Mouse (Mus musculus): ENCODE results near the gene Kars. TPM values are rescaled to one million over a fixed set of nuclear protein-coding genes. Genes with fewer than 3 reads are reported as not detected.
A peak's percentile ranks its signal among the peaks of the same experiment; 100 is the strongest.

Gene Kars
- total and polyA plus RNA-seq, 3 experiments, result 46.0 to 111 (median 100) TPM

DNA sequence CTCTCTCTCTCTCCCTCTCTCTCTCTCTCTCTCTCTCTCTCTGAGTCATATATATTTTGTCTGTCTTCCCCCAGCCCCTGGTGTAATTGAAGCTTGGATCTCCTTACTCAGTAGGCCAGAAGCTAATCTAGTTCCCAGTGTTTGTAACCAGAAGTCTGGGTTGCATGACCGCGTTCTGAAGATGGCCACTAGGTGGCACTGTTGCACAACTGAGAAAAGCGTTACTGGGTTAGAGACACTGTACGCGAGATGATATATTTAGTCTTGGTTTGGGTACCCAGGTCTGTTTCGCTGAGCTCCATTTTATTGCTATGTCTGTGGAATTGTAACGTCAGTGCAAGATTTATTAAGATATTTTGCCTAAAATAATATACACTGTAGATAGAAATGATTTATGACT is 34.8 kb upstream of the Kars start:
- H3K27me3 ChIP-seq (ENCODE audit: control insufficient read depth, insufficient read depth, low read length), result no peaks in the 10 kb centered on the region
- DNase-seq, result peak; percentile 52 to 73
- no peak overlapping the region for H3K27ac ChIP-seq
- no peaks in the 10 kb centered on the region for H3K79me2 ChIP-seq (replicated peaks; ENCODE audit: control insufficient read depth, insufficient read depth, low read length)
- no peaks in the 10 kb centered on the region for H3K4me1 ChIP-seq (ENCODE audit: control insufficient read depth, insufficient read depth, low read length)
- no peak overlapping the region for H3K4me3 ChIP-seq
- no peak for TF ChIP-seq EP300 (IDR thresholded peaks at IDR 0.05; ENCODE audit: insufficient read depth, low read depth, low read length)
- TF ChIP-seq POLR2A (IDR thresholded peaks at IDR 0.05; ENCODE audit: insufficient read depth, low read depth, low read length), result no peak
- TF ChIP-seq CTCF (IDR thresholded peaks at IDR 0.05), result peak; percentile 95
- H3K36me3 ChIP-seq (ENCODE audit: control insufficient read depth, insufficient read depth, low read length), result no peaks in the 10 kb centered on the region
- WGBS, result 3% methylated on average over 7 of the region's 7 CpGs
- H3K9ac ChIP-seq (ENCODE audit: low read depth, low read length), result no peak overlapping the region
- intact Hi-C loops (cut with DNase I), result loop anchor here (5.0 kb wide), 3 partner anchors 926 to 1586 kb away; no protein-coding TSS in a partner anchor

GRCm38 (mm10) chr8:112045182-112045581 is 34.1 kb upstream of the Kars start:
- Histone ChIP-seq H3K79me2 (replicated peaks; ENCODE audit: control insufficient read depth, insufficient read depth, low read length) (no peaks in the 10 kb centered on the region), H3K27me3 (ENCODE audit: control insufficient read depth, insufficient read depth, low read length) (no peaks in the 10 kb centered on the region), H3K9ac (ENCODE audit: low read depth, low read length) (no peak overlapping the region), H3K4me3 (no peak overlapping the region), H3K27ac (no peak overlapping the region), H3K4me1 (ENCODE audit: control insufficient read depth, insufficient read depth, low read length) (no peaks in the 10 kb centered on the region), H3K36me3 (ENCODE audit: control insufficient read depth, insufficient read depth, low read length) (no peaks in the 10 kb centered on the region)
- WGBS, result 75% methylated on average over 5 of the region's 5 CpGs
- TF ChIP-seq CTCF (IDR thresholded peaks at IDR 0.05), result peak; percentile 36
- no peak for TF ChIP-seq EP300 (IDR thresholded peaks at IDR 0.05; ENCODE audit: insufficient read depth, low read depth, low read length)
- TF ChIP-seq POLR2A (IDR thresholded peaks at IDR 0.05; ENCODE audit: insufficient read depth, low read depth, low read length), result no peak
- intact Hi-C loops (cut with DNase I), result loop anchor here (5.0 kb wide), 3 partner anchors 927 to 1587 kb away; no protein-coding TSS in a partner anchor
- no peak for DNase-seq

GRCm38 (mm10) chr8:112037521-112037920 is 26.4 kb upstream of the Kars start:
- no peak overlapping the region for H3K4me3 ChIP-seq
- no peak overlapping the region for H3K9ac ChIP-seq (ENCODE audit: low read depth, low read length)
- no peak overlapping the region for H3K27ac ChIP-seq
- H3K79me2 ChIP-seq (replicated peaks; ENCODE audit: control insufficient read depth, insufficient read depth, low read length), result no peaks in the 10 kb centered on the region
- intact Hi-C loops (cut with DNase I), result no loop called here
- no peaks in the 10 kb centered on the region for H3K27me3 ChIP-seq (ENCODE audit: control insufficient read depth, insufficient read depth, low read length)
- no peaks in the 10 kb centered on the region for H3K36me3 ChIP-seq (ENCODE audit: control insufficient read depth, insufficient read depth, low read length)
- TF ChIP-seq EP300 (IDR thresholded peaks at IDR 0.05; ENCODE audit: insufficient read depth, low read depth, low read length) (no peak), CTCF (IDR thresholded peaks at IDR 0.05) (no peak), POLR2A (IDR thresholded peaks at IDR 0.05; ENCODE audit: insufficient read depth, low read depth, low read length) (no peak)
- DNase-seq, result no peak
- no peaks in the 10 kb centered on the region for H3K4me1 ChIP-seq (ENCODE audit: control insufficient read depth, insufficient read depth, low read length)
- 66% methylated on average over 18 of the region's 18 CpGs for WGBS

GRCm38 (mm10) chr8:112034603-112035002 is 23.5 kb upstream of the Kars start:
- H3K27me3 ChIP-seq (ENCODE audit: control insufficient read depth, insufficient read depth, low read length), result no peaks in the 10 kb centered on the region
- no peaks in the 10 kb centered on the region for H3K36me3 ChIP-seq (ENCODE audit: control insufficient read depth, insufficient read depth, low read length)
- WGBS, result 9% methylated on average over 8 of the region's 8 CpGs
- TF ChIP-seq CTCF (IDR thresholded peaks at IDR 0.05) (peak; percentile 82), EP300 (IDR thresholded peaks at IDR 0.05; ENCODE audit: insufficient read depth, low read depth, low read length) (no peak)
- peak; percentile 16 to 26 for DNase-seq
- no peaks in the 10 kb centered on the region for H3K4me1 ChIP-seq (ENCODE audit: control insufficient read depth, insufficient read depth, low read length)
- no peak overlapping the region for H3K4me3 ChIP-seq
- no peak overlapping the region for H3K27ac ChIP-seq
- no peaks in the 10 kb centered on the region for H3K79me2 ChIP-seq (replicated peaks; ENCODE audit: control insufficient read depth, insufficient read depth, low read length)
- no peak overlapping the region for H3K9ac ChIP-seq (ENCODE audit: low read depth, low read length)
- intact Hi-C loops (cut with DNase I), result loop anchor here (2.0 kb wide), 1 partner anchor 154 kb away; no protein-coding TSS in a partner anchor

DNA sequence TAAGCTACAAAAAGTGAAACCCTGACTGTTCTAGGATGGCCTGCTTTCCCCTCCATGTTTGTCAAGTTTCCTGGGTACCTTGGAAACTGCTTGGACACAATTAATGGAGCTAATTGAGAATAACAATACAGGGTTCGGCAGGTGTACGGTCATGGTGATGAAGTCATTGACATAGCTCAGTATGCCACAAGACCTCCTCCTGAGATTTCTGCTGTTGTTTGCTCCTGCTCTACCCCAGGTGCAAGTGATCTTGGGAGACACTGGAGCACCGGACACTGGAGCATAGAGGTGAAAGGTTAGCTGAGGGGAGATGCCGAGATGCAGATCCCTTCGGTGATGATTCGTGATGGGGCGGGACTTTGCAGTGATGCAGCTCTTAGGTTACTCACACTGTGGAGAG is 21.9 kb upstream of the Kars start:
- 60% methylated on average over 7 of the region's 7 CpGs for WGBS
- intact Hi-C loops (cut with DNase I), result no loop called here
- H3K4me1 ChIP-seq (ENCODE audit: control insufficient read depth, insufficient read depth, low read length), result no peaks in the 10 kb centered on the region
- H3K27me3 ChIP-seq (ENCODE audit: control insufficient read depth, insufficient read depth, low read length), result no peaks in the 10 kb centered on the region
- no peak overlapping the region for H3K4me3 ChIP-seq
- H3K36me3 ChIP-seq (ENCODE audit: control insufficient read depth, insufficient read depth, low read length), result no peaks in the 10 kb centered on the region
- TF ChIP-seq EP300 (IDR thresholded peaks at IDR 0.05; ENCODE audit: insufficient read depth, low read depth, low read length) (no peak), POLR2A (IDR thresholded peaks at IDR 0.05; ENCODE audit: insufficient read depth, low read depth, low read length) (no peak), CTCF (IDR thresholded peaks at IDR 0.05) (no peak)
- DNase-seq, result no peak
- H3K27ac ChIP-seq, result no peak overlapping the region
- H3K79me2 ChIP-seq (replicated peaks; ENCODE audit: control insufficient read depth, insufficient read depth, low read length), result no peaks in the 10 kb centered on the region
- no peak overlapping the region for H3K9ac ChIP-seq (ENCODE audit: low read depth, low read length)

- Histone ChIP-seq H3K9ac (ENCODE audit: low read depth, low read length) (no peak overlapping the region), H3K36me3 (ENCODE audit: control insufficient read depth, insufficient read depth, low read length) (no peaks in the 10 kb centered on the region), H3K4me1 (ENCODE audit: control insufficient read depth, insufficient read depth, low read length) (no peaks in the 10 kb centered on the region), H3K27me3 (ENCODE audit: control insufficient read depth, insufficient read depth, low read length) (no peaks in the 10 kb centered on the region), H3K79me2 (replicated peaks; ENCODE audit: control insufficient read depth, insufficient read depth, low read length) (no peaks in the 10 kb centered on the region), H3K27ac (no peak overlapping the region), H3K4me3 (no peak overlapping the region)
- no peak for DNase-seq
- 56% methylated on average over 6 of the region's 6 CpGs for WGBS
- intact Hi-C loops (cut with DNase I), result no loop called here
- TF ChIP-seq CTCF (IDR thresholded peaks at IDR 0.05), result no peak
- TF ChIP-seq EP300 (IDR thresholded peaks at IDR 0.05; ENCODE audit: insufficient read depth, low read depth, low read length), result no peak
- TF ChIP-seq POLR2A (IDR thresholded peaks at IDR 0.05; ENCODE audit: insufficient read depth, low read depth, low read length), result no peak
Observed at GRCm38 (mm10) chr8:112030663-112031062, 19.5 kb upstream of the Kars start.

Measured in heart, adult 2 months (tissue).